Mouse (Mus musculus) left cerebral cortex, postnatal 14 days (tissue): ENCODE measurements around the gene Pip4k2c. TPM values are rescaled to one million over a fixed set of nuclear protein-coding genes. Genes with fewer than 3 reads are reported as not detected.
"Not testable (repeated sequence)": the region's sequence is repeated elsewhere in the genome, so short reads cannot be mapped to it uniquely, and the experiment has no call there.

ENCODE experiments used
- DNase-seq, 2 experiments: peaks; one replicate each; pipeline ENCODE4 v3.0.0; 2021 to 2022; ENCODE audit warnings: low spot score in 2 of 2, mixed read lengths in 1 of 2
- intact Hi-C: fragments of 180-260 bp; cut with DNase I; formaldehyde crosslinking; loops from one replicate; pipeline ENCODE4 v1.15.1; 2025
- total RNA-seq, 2 experiments: library from RNA; stranded (reverse); gene quantifications; 2 replicates each; pipeline ENCODE4 v1.2.3; 2021

Pip4k2c gene
- total RNA-seq, 2 experiments from 2014 or later, result 63.6 to 78.9 TPM

DNA sequence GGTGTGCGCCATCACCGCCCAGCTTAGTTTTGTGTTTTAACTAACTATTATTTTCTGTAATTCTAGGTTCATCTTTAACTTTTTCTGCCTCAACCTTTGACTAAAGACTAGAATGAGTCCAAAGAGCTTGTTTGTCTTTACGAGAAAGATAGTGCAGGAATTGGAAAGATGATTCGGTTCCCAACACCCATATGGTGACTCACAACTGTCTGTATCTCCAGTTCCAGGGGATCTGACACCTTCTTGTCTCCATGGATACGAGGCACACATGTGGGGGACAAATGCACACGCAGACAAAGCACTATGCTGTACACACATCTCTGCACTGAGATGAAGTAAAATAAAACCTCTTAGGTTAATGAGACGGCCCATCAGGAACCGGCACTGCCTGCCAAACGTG lies 51.3 kb downstream of the Pip4k2c start:
- intact Hi-C loops, result no loop called here
- peak in 1 of 2 experiments; percentile 43 for DNase-seq

DNA sequence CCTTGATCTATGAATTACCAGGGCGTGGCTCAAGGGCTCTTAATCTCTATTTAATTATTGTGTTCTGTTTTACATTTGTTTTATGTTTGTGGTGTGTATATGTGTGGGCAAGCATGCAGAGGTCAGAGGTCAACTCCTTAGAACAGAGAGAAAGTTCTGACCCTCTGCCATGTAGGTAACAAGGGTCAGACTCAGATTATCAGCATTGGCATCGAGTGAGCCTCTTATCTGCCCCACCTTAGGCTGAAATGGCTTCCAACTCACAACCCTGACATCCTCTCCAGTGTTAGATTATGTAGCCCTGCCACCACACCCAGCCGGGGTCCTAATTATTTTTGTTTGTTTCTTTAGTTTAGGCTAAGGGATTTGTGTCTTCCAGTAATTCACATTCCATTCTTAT lies 52.9 kb downstream of the Pip4k2c start:
- DNase-seq, result no peak
- intact Hi-C loops, result no loop called here

DNA sequence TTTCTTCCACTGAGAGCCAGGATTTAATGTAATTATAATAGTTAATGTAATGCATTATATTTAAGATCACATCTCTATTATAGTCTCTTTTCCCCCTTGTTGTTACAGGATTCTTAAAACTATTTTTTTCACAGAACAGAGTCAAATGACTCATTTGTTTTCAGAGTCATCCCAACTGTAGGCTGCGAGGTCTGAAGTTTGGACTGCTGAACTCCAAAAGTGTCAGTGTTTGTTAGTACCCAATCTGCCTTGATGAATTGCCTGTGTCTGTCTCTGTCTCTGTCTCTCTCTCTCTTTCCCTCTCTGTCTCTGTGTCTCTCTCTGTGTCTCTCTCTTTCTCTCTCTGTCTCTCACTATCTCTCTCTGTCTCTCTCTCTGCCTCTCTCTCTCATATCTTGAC lies 54.9 kb downstream of the Pip4k2c start:
- DNase-seq, result no peak
- intact Hi-C loops, result no loop called here

DNA sequence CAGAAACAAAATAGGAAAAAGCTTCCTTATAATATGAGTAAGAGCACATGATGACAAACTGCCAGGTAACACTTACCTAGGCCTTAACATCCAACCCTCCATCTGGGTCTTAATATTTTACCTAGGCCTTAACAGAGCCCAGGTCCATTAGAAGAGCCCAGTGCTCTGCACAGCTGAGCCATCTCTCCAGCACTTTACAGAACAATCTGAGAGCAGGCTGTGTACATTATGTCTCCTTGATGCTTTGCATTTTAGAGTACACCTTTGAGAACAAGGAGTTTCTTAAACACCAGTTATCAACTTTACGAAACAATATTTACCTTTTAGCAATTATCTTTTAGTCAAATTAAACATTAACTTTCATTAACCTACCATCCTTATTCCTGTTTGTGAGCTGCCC lies 55.3 kb downstream of the Pip4k2c start:
- DNase-seq, result no peak
- intact Hi-C loops, result no loop called here

DNA sequence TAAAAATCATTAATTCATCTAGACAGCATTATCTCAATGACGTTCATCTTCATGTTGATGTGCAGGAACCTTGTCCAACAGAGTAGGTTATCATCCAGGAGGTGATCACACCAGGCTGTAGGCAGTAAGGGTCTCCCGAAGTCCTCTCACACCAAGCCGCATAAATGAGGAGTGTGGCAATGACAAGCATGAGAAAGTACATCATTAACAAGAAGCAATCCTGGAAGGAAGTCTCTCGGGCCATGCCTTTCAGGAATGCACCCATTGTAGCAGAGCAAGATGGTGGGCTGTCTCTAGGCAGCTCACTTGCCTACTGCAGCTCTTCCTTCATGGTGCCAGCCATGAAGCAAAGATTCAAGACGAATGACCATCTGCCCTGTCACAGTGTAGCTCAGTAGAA lies 56.7 kb downstream of the Pip4k2c start:
- no peak for DNase-seq
- intact Hi-C loops, result no loop called here

DNA sequence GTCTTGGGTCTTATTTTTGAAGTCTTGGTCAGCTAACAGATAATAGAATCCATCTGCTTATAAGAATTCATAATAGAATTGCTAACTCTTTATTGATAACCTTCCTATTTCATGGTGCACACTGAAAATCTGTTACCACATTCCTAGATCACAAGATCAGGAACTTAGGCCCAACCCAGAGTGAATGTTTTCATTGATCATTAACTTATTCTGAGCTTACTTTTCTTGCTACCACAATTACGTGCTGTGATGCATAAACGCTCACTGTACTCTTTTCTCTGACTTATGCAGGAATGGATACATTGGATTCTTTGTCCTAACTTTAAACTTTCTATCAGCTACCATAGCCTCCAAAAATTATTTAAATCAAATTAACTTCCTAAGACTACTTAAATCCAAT lies 57.1 kb downstream of the Pip4k2c start:
- intact Hi-C loops, result no loop called here
- DNase-seq, result no peak

DNA sequence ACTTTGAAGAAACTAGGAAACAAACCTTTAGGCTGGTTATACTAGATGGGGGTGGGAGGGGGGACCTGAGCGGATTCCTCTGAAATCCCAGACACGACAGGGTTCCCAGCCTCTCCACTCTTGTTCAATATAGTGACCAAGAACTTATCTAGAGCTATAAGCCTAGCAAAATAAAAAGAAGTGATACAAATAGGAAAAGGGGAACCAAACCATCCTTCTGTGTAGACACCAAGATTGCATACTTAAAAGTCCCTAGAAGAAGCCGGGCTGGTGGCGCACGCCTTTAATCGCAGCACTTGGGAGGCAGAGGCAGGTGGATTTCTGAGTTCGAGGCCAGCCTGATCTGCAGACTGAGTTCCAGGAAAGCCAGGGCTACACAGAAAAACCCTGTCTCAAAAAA lies 58.1 kb downstream of the Pip4k2c start:
- no peak for DNase-seq
- intact Hi-C loops, result no loop called here

DNA sequence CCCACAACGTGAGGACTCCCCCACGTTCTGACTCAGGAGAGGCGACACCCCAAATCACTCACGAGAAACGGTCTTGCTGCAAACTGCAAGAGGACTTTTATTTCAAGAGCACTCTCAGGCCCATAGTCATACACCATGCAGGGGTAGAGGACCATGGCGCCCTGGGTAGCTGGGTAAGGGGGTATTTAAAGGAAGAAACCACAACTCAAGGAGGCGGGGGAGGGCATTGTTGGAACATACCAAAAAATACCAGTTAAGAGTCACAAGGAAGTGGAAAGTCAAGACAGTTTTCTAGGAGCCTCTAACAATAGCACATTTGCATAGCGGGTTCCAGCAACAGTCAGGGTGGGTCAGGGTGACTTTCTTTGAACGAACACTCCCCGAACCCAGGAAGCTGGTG lies 58.8 kb downstream of the Pip4k2c start:
- intact Hi-C loops, DNase-seq: not testable (repeated sequence)

DNA sequence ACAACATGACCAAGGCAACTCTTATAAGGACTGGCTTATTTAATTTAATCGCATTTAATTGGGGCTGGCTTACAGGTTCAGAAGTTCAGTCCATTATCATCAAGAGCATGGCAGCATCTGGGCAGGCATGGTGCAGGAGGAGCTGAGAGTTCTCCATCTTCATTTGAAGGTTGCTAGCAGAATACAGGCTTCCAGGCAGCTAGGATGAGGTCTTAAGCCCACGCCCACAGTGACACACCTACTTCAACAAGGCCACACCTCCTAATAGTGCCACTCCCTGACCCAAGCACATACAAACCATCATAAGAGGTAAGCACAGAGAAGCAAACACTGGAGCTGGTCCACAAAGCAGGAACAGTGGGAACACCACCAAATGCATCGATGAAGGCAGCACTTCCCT lies 60.2 kb downstream of the Pip4k2c start:
- intact Hi-C loops, DNase-seq: not testable (repeated sequence)

DNA sequence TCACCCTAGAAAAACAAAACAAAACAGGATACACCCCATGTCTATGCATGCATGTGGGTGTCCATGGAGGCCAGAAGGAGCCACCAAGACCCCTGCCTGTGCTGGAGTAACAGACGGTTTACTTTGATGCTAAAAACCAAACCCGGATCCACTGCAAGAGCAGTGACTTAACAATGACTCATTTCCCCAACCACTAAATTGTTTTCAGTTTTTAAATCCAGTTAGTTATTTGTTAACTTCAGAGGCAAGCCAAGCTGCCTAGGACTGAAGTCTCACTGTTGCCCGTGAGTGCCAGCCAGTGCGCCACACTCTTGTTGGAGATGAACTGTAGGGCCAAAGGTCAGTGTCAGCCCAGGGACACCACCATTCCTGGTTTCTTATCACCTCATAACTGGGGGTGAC lies 60.9 kb downstream of the Pip4k2c start:
- DNase-seq, result no peak
- intact Hi-C loops, result no loop called here

DNA sequence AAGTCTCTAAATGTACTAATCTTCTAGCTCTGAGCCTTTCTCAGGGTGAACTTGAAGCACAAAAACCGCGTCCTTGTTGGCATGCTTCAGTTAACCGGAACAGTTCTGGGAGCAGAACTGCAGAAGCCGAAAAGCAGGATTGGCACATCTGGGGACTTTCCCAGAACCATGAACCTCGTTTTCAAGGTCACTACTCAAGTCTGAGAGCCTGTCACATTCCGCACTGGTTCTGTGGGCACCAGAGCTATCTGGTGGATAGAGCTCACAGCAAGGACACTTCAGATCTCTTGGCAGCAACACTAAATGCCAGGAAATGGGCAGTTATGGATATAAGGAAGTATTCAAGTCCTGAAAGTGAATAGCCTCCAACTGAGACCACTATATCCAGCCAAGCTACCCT lies 64.2 kb downstream of the Pip4k2c start:
- intact Hi-C loops, result no loop called here
- no peak for DNase-seq

Other genes with a start within 250 kb of the Pip4k2c start
- 10 to 100 TPM; 69.6 to 75.1 TPM for gene Ctdsp2, start 232.9 kb downstream of the Pip4k2c start, total RNA-seq
- gene Avil, start 210.9 kb downstream of the Pip4k2c start, total RNA-seq, result under 1 TPM; 0.29 to 0.40 TPM
- 10 to 100 TPM; 27.7 to 28.2 TPM for gene Tsfm, start 180.7 kb downstream of the Pip4k2c start, total RNA-seq
- gene Mettl1, start 170.2 kb downstream of the Pip4k2c start, total RNA-seq, result 10 to 100 TPM; 10.3 to 11.1 TPM
- gene Eef1akmt3, start 170.1 kb downstream of the Pip4k2c start, total RNA-seq, result under 1 TPM in 1 of 2 experiments, not detected in 1; 0.19 TPM
- gene Cyp27b1, start 163.3 kb downstream of the Pip4k2c start, total RNA-seq, result under 1 TPM; 0.59 to 0.61 TPM
- 10 to 100 TPM; 32.7 to 35.1 TPM for gene March9, start 151.4 kb downstream of the Pip4k2c start, total RNA-seq
- gene Cdk4, start 148.1 kb downstream of the Pip4k2c start, total RNA-seq, result 100 to 1,000 TPM in 1 of 2 experiments, 10 to 100 TPM in 1; 88.3 to 106 TPM
- 10 to 100 TPM; 67.1 to 74.5 TPM for gene Tspan31, start 141.3 kb downstream of the Pip4k2c start, total RNA-seq
- gene Agap2, start 136.3 kb downstream of the Pip4k2c start, total RNA-seq, result 100 to 1,000 TPM; 704 to 706 TPM
- gene Os9, start 90.5 kb downstream of the Pip4k2c start, total RNA-seq, result 100 to 1,000 TPM; 111 to 116 TPM
- gene B4galnt1, start 46.4 kb downstream of the Pip4k2c start, total RNA-seq, result 100 to 1,000 TPM; 108 to 110 TPM
- 1 to 10 TPM; 1.1 to 1.4 TPM for gene Slc26a10, start 30.9 kb downstream of the Pip4k2c start, total RNA-seq
- 100 to 1,000 TPM in 1 of 2 experiments, 10 to 100 TPM in 1; 92.9 to 103 TPM for gene Arhgef25, start 21.5 kb downstream of the Pip4k2c start, total RNA-seq
- gene Dtx3, start 15.9 kb downstream of the Pip4k2c start, total RNA-seq, result 100 to 1,000 TPM; 202 to 203 TPM
- gene Kif5a, start 51.8 kb upstream of the Pip4k2c start, total RNA-seq, result 100 to 1,000 TPM; 581 to 593 TPM
- gene Dctn2, start 54.8 kb upstream of the Pip4k2c start, total RNA-seq, result 100 to 1,000 TPM; 308 to 321 TPM
- gene Mbd6, start 77.4 kb upstream of the Pip4k2c start, total RNA-seq, result 10 to 100 TPM; 41.2 to 44.7 TPM
- gene Mars, start 100.2 kb upstream of the Pip4k2c start, total RNA-seq, result 10 to 100 TPM; 59.1 to 61.5 TPM
- 1 to 10 TPM in 1 of 2 experiments, under 1 TPM in 1; 0.66 to 1.2 TPM for gene Arhgap9, start 110.4 kb upstream of the Pip4k2c start, total RNA-seq
- 1 to 10 TPM; 1.6 to 1.9 TPM for gene Gli1, start 130.4 kb upstream of the Pip4k2c start, total RNA-seq
- gene Inhbe, start 142.8 kb upstream of the Pip4k2c start, total RNA-seq, result under 1 TPM in 1 of 2 experiments, not detected in 1; 0.13 TPM
- gene Inhbc, start 158.8 kb upstream of the Pip4k2c start, total RNA-seq, result not detected
- 100 to 1,000 TPM; 333 to 340 TPM for gene R3hdm2, start 168.7 kb upstream of the Pip4k2c start, total RNA-seq